Mouse (Mus musculus): ENCODE results near the gene Spag7.
A peak's percentile ranks its signal among the peaks of the same experiment; 100 is the strongest.

Gene Spag7

DNA sequence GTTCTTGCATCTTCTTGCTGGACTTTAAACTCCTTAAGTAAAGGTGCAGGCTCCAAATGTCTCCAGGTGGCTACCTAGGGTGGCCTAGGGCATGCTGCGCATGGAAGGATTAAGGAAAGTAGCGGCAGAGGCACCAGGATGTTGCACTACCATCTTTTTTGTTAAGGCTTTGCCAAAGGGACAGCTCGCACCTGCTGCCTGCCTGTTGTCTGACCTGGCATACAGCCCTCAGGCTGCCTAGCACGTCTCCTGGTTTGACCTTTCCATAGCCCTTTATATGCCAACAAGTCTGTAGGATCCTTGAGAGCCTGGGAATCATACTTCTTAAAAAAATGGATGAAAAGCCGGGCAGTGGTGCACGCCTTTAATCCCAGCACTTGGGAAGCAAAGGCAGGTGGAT is 26.2 kb downstream of the Spag7 start:
- no peak for DNase-seq (ENCODE audit: low read depth, low spot score)

- DNase-seq (ENCODE audit: low read depth, low spot score), result no peak
Measured at GRCm38 (mm10) chr11:70641241-70641640, 28.0 kb downstream of the Spag7 start.

GRCm38 (mm10) chr11:70639976-70640375 is 29.2 kb downstream of the Spag7 start:
- no peak for DNase-seq (ENCODE audit: low read depth, low spot score)

- no peak for DNase-seq (ENCODE audit: low read depth, low spot score)
Measured at GRCm38 (mm10) chr11:70638714-70639278, 30.4 kb downstream of the Spag7 start, which contains the start of gene Gp1ba. Gene Gp1ba (plus strand): TSS chr11:70639122.

DNA sequence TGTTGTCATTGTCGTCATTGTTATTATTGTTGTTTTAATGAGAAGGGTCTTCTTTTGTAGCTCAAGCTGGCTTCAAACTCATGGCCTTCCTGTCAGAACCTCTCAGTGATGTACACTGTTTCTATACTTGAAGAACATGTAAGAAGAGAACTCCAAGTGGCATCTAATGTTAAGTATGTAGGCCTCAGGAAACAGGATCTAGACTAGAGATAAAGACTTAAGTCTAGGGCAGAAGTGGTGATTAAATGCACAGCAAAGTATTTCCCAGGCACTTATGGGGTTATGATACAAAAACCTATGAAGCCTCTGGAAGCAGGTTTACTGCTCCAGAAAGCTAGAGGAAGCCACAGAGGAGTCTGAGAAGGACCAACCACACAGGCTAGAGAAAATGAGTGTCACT is 30.9 kb downstream of the Spag7 start:
- no peak for DNase-seq (ENCODE audit: low read depth, low spot score)

- DNase-seq (ENCODE audit: low read depth, low spot score), result no peak
Measured at GRCm38 (mm10) chr11:70637764-70638163, 31.5 kb downstream of the Spag7 start.

DNA sequence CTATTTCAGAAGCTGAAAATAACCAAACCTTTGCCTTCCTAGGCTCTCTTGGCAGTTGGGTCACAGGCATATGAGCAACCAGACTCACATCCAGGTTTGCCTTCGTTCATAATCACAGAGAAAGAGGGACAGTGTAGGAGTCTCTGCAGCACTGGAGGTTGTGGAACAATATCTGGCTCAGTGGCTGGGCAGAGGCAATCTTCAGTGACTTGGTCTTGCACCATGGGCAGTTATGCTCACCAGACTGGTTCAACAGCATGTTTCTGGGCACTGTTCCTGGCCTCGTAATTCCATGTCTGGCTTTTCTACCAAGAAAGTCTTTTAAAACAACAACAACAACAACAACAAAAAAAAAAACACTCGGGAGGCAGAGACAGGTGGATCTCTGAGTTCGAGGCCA is 33.6 kb downstream of the Spag7 start:
- no peak for DNase-seq (ENCODE audit: low read depth, low spot score)

- DNase-seq (ENCODE audit: low read depth, low spot score), result no peak
Measured at GRCm38 (mm10) chr11:70630129-70630528, 39.1 kb downstream of the Spag7 start.

- no peak for DNase-seq (ENCODE audit: low read depth, low spot score)
Measured at GRCm38 (mm10) chr11:70629557-70629956, 39.7 kb downstream of the Spag7 start.

DNA sequence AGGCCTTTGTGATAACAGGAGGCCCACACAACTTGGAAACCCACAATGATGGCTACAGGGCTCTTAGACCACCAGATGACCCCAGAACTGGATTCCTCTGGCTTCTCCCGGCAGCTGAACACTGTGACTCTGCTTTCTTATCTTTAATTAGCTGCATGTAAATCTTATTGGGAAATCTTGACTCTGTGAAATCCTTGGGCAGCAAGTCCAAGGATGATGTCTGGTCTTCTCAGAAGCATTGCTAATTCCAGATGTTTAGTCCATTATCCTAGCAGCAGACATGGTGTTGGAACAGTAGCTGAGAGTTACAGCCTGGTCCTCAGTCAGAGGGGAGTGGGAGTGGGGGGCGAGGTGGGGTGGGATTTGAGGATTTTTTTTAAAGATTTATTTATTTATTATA is 40.8 kb downstream of the Spag7 start:
- no peak for DNase-seq (ENCODE audit: low read depth, low spot score)

DNA sequence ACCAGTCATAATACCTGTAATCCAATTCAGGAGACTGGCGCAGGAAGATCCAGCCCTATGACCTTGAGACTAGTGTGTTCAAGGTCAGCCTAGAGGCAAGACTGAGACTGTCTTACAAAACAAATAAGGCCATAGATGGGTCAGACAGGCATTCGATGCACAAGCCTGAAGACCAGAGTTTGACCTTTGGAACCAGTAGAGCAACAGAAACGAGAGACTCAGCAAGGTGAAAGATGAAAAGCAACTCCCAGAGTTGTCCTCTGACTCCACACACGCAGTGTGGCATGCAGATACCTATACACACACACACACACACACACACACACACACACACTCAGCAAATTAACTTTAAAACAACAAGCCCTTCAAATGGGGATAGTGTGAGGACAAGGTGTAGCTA is 42.3 kb downstream of the Spag7 start:
- no peak for DNase-seq (ENCODE audit: low read depth, low spot score)

- DNase-seq (ENCODE audit: low read depth, low spot score), result no peak
Measured at GRCm38 (mm10) chr11:70625473-70625872, 43.7 kb downstream of the Spag7 start.

DNA sequence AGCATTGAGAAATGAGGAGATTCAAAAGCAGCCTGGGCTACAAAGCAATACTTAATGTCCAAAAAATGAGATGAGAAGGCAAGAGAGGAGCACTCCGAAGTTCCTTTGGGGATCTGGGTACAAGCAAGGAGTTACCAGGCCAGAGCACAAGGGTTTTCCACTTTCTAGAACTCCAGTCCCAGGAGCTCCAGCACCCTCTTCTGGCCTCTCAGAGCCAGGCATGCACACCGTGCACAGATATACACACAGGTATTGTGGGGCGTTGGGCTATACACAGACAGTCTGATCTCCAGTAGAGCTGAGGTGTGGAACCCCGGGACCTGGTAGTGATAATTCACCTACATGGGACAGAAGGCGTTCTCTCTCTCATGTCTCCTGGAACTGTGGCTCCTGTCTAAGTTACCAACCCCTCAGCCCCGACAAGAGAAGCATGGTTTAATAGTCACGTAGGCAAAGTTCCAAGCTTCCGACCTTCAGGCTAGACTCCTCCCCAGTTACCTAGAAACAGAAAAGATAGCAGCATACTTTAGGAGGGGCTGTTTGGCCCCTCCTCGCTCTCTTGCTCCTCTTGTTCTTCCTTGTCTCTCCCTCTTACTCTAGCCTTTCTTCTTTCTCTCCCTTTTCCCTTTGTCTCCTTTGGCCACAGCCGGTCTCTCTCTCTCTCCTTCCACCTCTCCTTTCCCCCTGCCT is 46.0 kb downstream of the Spag7 start:
- DNase-seq (ENCODE audit: low read depth, low spot score), result peak; percentile 60

DNA sequence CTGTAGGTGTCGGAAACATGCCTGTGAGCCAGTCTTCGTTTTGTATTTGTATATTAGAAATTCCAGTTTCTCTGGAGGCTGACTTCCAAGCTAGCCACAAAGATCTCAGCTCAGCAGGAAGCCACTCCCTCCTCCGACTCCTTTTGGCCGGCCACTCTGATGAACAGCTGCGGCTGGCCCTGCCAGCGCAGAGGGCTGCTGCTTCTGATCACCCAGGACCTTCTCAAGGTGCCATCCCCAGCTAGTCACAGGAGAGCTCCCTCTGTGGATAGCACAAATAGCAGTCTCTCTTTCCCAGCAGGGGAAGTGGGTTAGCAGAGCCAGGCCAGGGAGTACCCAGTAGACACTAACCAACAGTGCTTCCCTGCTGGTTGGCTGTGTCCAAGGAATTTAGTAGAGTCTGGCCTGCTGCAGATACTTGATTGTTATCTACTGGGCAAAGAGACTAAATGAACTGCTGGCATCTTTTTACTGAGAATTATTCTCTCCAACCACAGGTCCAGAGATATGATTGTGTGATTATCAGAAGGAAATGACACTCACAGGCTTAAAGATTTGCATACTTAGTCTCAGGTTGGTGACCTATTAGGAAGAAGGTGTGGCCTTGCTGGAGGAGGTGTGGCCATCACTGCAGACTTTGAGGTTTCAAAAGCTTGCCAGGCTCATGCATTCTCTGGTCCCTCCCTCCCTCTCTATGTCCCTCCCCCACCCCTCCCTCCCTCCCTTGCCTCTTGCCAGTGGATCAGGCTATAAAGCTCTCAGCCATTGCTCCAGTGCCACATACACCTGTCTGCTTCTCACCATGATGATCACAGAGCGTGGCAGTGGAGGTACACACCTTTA is 47.0 kb downstream of the Spag7 start:
- no peak for DNase-seq (ENCODE audit: low read depth, low spot score)

- DNase-seq (ENCODE audit: low read depth, low spot score), result no peak
Measured at GRCm38 (mm10) chr11:70619101-70619500, 50.1 kb downstream of the Spag7 start, which contains the start of gene Chrne. Gene Chrne (minus strand): TSS chr11:70619216.

DNA sequence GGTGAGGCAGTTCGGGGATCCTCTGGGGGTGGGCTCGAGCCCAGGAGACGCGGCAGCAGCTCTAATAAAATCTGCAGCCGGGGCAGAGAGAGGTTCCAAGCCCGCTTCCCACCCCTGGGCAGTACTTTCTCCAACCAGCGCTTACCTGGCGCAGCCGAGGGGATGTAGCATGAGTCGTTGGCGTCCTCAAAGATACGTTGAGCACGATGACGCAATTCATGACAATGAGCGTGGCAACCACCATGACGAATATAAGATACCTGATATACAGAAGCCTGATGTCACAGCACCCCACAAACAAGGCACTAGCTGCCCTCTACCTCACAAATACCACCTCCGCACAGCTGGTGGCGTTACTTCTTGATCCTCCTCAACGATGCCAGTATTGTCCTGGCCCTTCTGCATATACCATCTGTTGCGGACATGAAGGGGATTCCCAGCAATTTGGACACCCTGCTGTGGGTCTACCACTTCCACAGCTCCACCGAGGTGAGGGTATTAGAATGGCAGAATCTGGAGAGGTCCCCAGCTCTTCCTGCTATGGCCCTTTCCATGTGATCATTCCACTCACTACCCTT is 53.6 kb downstream of the Spag7 start, which contains the start of gene 4930544D05Rik:
4930544D05Rik (plus strand) TSS at position 333 of the 578 bp plus-strand sequence.
- DNase-seq (ENCODE audit: low read depth, low spot score), result no peak

DNA sequence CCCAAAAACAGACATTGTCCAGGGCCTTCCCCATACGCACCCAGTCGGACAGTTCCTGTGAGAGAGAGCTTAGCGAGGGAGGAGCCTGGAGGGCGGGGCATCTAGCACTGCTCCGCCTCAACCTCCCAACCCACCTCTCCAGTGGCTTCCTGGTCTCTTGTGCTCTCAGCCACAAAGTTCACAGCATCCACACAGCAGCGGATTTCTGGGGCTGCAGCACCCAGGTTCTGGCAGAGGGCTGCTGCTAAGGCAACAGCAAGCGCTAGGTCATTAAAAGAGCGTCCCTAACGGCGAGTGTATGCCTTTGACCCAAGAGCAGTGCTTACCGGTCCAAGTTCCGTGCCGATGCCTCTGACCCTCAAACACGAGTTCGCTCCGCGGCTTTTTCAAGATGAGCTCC is 54.1 kb downstream of the Spag7 start:
- peak; percentile 71 for DNase-seq (ENCODE audit: low read depth, low spot score)
